Mouse (Mus musculus): ENCODE results near the gene Aldh3b2. TPM values are rescaled to one million over a fixed set of nuclear protein-coding genes. Genes with fewer than 3 reads are reported as not detected.

The Aldh3b2 gene
- total RNA-seq, 4 experiments from 2014 or later, result 4.5 to 15.8 (median 9.7) TPM

DNA sequence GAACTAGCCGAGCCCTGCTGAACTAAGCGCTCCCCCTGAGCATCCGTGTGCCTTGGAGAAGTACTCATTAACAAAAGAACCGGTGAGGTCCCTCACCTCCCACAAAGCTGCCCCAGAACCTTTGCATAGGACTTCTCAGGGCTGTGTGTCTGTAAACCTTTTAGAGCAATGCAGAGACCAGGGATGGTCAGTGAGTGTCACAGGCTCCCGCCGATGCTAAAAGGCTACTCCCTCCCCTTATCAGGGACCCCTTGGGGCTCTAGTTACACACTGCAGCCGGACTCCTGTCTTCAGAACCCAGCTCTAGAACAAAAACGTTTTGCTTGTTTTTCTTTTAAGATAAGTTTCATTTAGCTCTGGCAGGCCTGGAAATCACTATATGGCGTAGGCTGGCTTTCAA is 40.9 kb downstream of the Aldh3b2 start:
- no peak for DNase-seq

DNA sequence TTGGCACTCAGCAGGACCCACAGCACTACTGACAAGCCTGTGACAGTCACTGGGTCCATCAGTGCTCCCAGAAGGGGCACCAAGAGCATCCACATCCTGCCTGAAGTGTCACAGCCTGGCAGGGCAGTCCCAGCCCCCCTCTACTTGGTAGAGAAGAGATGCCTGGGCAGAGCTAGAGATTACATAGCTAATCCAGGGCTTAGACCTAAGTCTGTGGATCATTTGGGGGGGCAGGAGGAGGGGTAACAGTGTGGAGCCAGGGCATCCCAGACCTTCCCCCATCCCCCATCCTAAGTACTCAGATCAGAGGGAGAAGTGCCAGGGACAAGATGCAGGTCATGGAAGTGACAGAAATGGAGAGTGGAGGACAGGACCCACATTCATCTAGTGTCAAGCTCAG is 42.7 kb downstream of the Aldh3b2 start:
- DNase-seq, result no peak

DNA sequence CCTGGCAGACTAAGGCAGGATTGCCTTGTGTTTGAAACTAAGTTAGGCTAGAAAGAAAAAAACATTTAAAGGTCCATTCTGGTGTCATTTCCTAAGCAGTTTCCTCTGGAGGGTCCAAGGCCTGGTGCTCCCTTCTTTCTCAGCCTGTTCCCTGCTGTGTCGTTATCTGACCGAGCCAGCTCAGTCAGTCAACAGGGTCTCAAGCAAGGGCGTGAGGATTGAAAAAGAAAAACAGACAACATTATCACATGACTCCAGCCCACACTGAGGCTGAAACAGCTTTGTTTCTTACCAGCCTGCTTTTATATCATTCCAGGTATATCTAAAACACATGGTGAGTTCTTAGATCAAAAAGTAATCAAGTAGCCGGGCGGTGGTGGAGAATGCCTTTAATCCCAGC is 43.5 kb downstream of the Aldh3b2 start:
- DNase-seq, result no peak

DNA sequence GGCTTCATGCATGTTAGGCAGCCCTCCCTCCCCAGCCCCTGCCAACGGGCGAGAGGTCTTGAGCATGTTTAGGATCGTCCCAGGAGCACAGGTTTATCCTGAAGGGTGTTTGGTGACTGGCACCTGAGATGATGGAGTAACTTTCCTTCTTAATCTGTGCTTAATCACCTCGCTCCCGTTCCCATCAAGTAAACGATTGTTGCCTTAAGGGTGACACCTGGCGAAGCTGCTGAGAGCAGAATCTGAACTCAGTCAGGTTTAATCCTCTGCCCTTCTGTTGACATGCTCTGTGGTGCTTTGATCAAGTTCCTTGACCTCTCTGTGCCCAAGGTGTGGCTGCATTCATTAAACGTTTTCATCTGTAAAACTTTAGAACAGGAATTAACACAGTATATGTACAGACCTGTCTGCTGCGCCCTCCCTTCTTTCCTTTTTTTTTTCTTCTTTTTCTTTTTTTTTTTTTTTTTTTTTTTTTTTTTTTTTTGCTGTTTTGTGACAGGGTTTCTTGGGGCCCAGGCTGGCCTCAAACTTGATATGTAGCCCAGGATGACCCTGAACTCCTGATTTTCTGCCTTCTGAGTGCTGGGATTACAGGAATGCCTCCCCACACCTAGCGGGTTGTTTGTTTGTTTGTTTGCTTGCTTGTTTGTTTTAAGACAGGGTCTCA is 45.9 kb downstream of the Aldh3b2 start:
- no peak for DNase-seq

DNA sequence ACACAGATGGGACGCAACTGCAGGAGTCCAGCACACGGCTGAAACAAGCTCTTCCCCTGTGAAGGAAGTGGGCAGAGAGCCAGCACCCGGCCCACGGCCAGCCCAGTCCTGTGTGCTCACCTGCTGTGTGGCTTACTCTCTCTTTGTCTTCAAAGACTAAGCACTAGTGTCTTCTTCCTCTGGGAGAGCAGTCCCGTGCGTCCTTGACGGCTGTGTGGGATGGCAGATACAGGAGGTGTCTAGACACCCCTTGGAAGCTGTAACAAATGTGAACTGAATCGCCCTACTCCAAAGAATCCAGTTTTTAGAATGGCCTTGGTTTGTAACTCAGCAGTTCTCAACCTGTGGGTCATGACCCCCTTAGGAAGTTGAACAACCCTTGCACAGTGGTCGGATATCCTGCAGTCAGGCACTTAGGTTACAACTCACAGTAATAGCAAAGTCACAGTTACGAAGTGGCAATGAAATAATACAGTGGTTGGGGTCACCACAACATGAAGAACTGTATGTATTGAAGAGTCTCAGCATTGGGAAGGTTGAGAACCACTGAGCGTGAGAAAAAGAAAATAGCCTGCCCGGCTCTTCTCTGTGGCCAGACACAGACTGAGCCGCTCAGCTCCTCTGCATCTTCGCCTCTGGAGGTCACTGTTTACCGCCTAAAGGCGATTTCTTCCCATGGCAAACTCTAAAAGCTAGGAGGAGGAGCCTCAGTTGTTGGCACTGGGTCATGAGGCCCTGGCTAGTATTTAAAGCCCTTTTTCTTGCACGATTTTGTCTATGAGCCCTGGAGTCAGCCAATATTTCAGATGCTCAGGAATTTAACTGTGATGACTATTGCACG is 46.8 kb downstream of the Aldh3b2 start:
- DNase-seq, result peak; percentile 82

DNA sequence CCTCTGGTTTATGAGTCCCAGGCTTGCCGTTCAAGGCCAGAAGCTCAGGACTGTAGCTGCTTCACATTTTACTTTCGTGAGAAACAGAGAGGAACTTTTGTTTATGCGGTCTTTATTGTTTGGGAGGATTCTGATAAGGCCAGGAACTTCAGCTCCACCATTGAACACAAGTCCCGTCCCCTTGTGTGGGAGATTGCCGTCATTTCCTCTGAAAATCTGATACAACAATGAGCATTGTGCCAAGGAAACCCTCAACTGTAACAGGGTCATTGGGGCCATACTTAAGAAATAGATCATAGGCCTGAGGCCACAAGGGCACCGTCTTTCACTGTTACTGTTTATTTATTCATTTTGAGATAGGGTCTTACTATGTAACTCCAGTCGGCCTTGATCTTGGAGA is 51.1 kb downstream of the Aldh3b2 start:
- no peak for DNase-seq

DNA sequence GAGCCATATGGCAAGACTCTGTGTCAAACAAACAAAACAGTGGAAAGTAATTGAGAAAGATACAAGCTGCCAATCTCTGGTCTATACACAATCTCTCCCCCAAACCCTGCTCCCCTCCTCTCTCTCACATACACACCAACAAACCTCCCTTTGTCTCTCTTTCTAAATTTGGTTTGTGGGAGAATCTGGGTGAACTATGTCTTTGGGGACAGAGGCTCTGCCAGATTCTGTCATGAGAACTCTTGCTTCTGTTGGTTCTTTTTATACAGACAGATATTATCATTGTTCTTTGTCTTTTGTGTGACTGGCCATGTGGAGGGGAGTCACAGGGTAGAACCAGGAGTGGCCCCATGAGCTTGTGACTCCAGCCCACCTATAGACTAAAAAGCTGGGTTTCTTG is 55.4 kb downstream of the Aldh3b2 start:
- DNase-seq, result no peak

Other genes starting within 250 kb of the Aldh3b2 start
- 10 to 100 TPM; 46.7 to 80.0 (median 62.7) TPM for gene Kmt5b, start 204.9 kb upstream of the Aldh3b2 start, total RNA-seq (2022)
- 100 to 1,000 TPM in 1 of 4 experiments, 10 to 100 TPM in 3; 69.8 to 329 (median 93.5) TPM for gene Chka, start 120.6 kb upstream of the Aldh3b2 start, total RNA-seq (2022)
- 100 to 1,000 TPM in 2 of 4 experiments, 10 to 100 TPM in 2; 55.6 to 133 (median 95.0) TPM for gene Tcirg1, start 65.2 kb upstream of the Aldh3b2 start, total RNA-seq (2022)
- gene Ndufs8, start 59.6 kb upstream of the Aldh3b2 start, total RNA-seq (2022), result 100 to 1,000 TPM; 241 to 358 (median 291) TPM
- gene Aldh3b1, start 42.5 kb upstream of the Aldh3b2 start, total RNA-seq (2022), result 100 to 1,000 TPM in 2 of 4 experiments, 10 to 100 TPM in 2; 35.5 to 262 (median 145) TPM
- 10 to 100 TPM; 69.4 to 85.5 (median 71.5) TPM for gene Unc93b1, start 37.1 kb upstream of the Aldh3b2 start, total RNA-seq (2022)
- 1 to 10 TPM in 2 of 4 experiments, under 1 TPM in 2; 0.11 to 1.5 (median 0.88) TPM for gene Aldh3b3, start 13.7 kb upstream of the Aldh3b2 start, total RNA-seq (2022)
- 10 to 100 TPM; 17.9 to 37.7 (median 23.4) TPM for gene Acy3, start 14.2 kb downstream of the Aldh3b2 start, total RNA-seq (2022)
- gene Tbx10, start 20.4 kb downstream of the Aldh3b2 start, total RNA-seq (2022), result not detected
- 10 to 100 TPM; 22.8 to 27.3 (median 24.7) TPM for gene Nudt8, start 28.3 kb downstream of the Aldh3b2 start, total RNA-seq (2022)
- gene Gm49405, start 28.3 kb downstream of the Aldh3b2 start, total RNA-seq (2022), result 1 to 10 TPM in 3 of 4 experiments, under 1 TPM in 1; 0.61 to 1.7 (median 1.3) TPM
- gene Doc2g, start 31.0 kb downstream of the Aldh3b2 start, total RNA-seq (2022), result 1 to 10 TPM; 1.5 to 2.5 (median 1.7) TPM
- 100 to 1,000 TPM; 235 to 340 (median 280) TPM for gene Ndufv1, start 40.5 kb downstream of the Aldh3b2 start, total RNA-seq (2022)
- 100 to 1,000 TPM; 366 to 409 (median 394) TPM for gene Gstp1, start 65.7 kb downstream of the Aldh3b2 start, total RNA-seq (2022)
- 10 to 100 TPM; 45.4 to 79.1 (median 67.8) TPM for gene Gstp2, start 73.7 kb downstream of the Aldh3b2 start, total RNA-seq (2022)
- 1 to 10 TPM in 1 of 4 experiments, under 1 TPM in 3; 0.56 to 1.1 (median 0.77) TPM for gene Gstp3, start 87.2 kb downstream of the Aldh3b2 start, total RNA-seq (2022)
- not detected for gene Cabp2, start 109.2 kb downstream of the Aldh3b2 start, total RNA-seq (2022)
- 100 to 1,000 TPM; 100 to 146 (median 129) TPM for gene Cdk2ap2, start 124.9 kb downstream of the Aldh3b2 start, total RNA-seq (2022)
- gene Pitpnm1, start 127.7 kb downstream of the Aldh3b2 start, total RNA-seq (2022), result 100 to 1,000 TPM in 1 of 4 experiments, 10 to 100 TPM in 3; 57.1 to 119 (median 84.1) TPM
- 100 to 1,000 TPM; 129 to 143 (median 134) TPM for gene Aip, start 153.5 kb downstream of the Aldh3b2 start, total RNA-seq (2022)
- gene Gpr152, start 167.5 kb downstream of the Aldh3b2 start, total RNA-seq (2022), result under 1 TPM in 2 of 4 experiments, not detected in 2; 0.06 to 0.08 TPM
- under 1 TPM; 0.23 to 0.59 (median 0.39) TPM for gene Cabp4, start 171.7 kb downstream of the Aldh3b2 start, total RNA-seq (2022)
- gene Coro1b, start 176.3 kb downstream of the Aldh3b2 start, total RNA-seq (2022), result 100 to 1,000 TPM; 174 to 210 (median 184) TPM
- gene Ptprcap, start 181.3 kb downstream of the Aldh3b2 start, total RNA-seq (2022), result 1 to 10 TPM; 2.2 to 4.4 (median 3.4) TPM
- gene Rps6kb2, start 191.0 kb downstream of the Aldh3b2 start, total RNA-seq (2022), result 10 to 100 TPM; 29.2 to 53.0 (median 46.7) TPM
- gene Carns1, start 203.2 kb downstream of the Aldh3b2 start, total RNA-seq (2022), result 1 to 10 TPM; 3.6 to 6.8 (median 5.2) TPM
- 1 to 10 TPM; 1.6 to 2.8 (median 1.9) TPM for gene Tbc1d10c, start 219.0 kb downstream of the Aldh3b2 start, total RNA-seq (2022)
- 100 to 1,000 TPM; 371 to 396 (median 387) TPM for gene Ppp1ca, start 219.7 kb downstream of the Aldh3b2 start, total RNA-seq (2022)
- gene Rad9a, start 229.3 kb downstream of the Aldh3b2 start, total RNA-seq (2022), result 10 to 100 TPM in 3 of 4 experiments, 1 to 10 TPM in 1; 8.7 to 14.3 (median 11.9) TPM
- gene Clcf1, start 241.9 kb downstream of the Aldh3b2 start, total RNA-seq (2022), result 10 to 100 TPM in 1 of 4 experiments, 1 to 10 TPM in 3; 4.5 to 14.4 (median 7.6) TPM
- not detected for gene AC109138.7, start 242.0 kb downstream of the Aldh3b2 start, total RNA-seq (2022)